Mouse (Mus musculus) heart, adult 2 months (tissue): Measurements from ENCODE around the gene Psma1.

ENCODE experiments used
- CTCF ChIP-seq: fragments of 200-600 bp; IDR thresholded peaks from 2 replicates; pipeline ENCODE4 v1.8.1; 2022; ENCODE audit warnings: antibody characterized with exemption, mild to moderate bottlenecking, moderate library complexity
- EP300 ChIP-seq: fragments of 200-500 bp; IDR thresholded peaks from 2 replicates; pipeline ENCODE4 v1.6.1; 2011; ENCODE audit warnings: low read depth, low read length, control low read depth; ENCODE audit not compliant: insufficient read depth

DNA sequence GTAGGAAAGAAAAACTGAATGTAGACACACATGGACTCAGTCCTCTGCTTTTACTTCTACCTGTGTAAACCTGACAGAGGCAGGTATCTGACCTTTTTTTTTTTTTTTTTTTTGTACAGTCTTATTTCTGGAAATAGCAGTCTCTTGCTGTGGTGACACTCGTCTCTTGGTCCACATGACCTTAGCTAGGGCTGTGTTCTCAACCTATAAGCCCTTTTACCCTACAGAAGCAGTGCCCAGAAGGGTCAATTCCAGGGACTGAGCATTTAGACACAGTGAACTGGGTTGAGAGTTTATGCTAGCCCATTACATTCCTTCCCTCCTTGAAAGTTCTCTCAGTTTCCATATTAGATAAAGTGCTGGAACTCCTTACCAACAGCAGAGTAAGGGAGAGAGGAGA, 47.6 kb upstream of the Psma1 start:
- TF ChIP-seq CTCF (no peak), EP300 (no peak)
